Mouse (Mus musculus) A20 (cell line): ENCODE measurements around the gene Ldlrad1.

Experiments used
- DNase-seq: peaks from one replicate; pipeline ENCODE4 v3.0.0-alpha.2; 2011; ENCODE audit warnings: low read depth, low spot score

Ldlrad1 gene

DNA sequence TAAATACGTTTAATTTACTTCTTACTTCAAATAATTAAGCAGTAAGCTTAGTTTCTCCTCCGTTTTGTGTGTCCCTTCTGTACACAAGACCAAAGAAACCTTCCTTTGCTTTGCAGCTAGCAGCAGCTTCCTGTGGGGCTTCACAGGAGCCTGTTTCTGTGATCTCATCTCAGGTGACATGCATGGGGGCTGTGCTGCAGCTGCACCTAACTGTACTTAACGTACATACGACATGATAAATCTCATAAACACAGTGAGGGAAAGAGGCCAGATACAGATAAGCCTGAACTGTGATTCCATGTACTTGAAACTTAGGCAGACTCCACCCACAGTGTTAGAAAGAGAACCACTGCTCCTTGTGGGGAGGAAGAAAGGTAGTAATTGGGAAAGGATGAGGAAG lies 51.0 kb downstream of the Ldlrad1 start:
- no peak for DNase-seq
